Mouse (Mus musculus) midbrain, embryonic 10.5 days (tissue): ENCODE measurements around the gene Spata32. TPM values are rescaled to one million over a fixed set of nuclear protein-coding genes. Genes with fewer than 3 reads are reported as not detected.
A peak's percentile ranks its signal among the peaks of the same experiment; 100 is the strongest.

Experiments
- DNase-seq: peaks from one replicate; pipeline ENCODE4 v3.0.0-alpha.2; 2017; ENCODE audit warnings: low spot score
- H3K27ac ChIP-seq: fragments of 300-500 bp; sonication (generic); replicated peaks from 2 replicates; pipeline ENCODE4 v1.5.1; 2016; ENCODE audit warnings: mild to moderate bottlenecking
- H3K27me3 ChIP-seq: fragments of 300-500 bp; sonication (generic); 2 replicates; pipeline ENCODE4 v1.6.1; 2016; ENCODE audit warnings: low read depth, mild to moderate bottlenecking; ENCODE audit not compliant: poor library complexity, severe bottlenecking
- H3K36me3 ChIP-seq: fragments of 300-500 bp; sonication (generic); 2 replicates; pipeline ENCODE4 v1.6.1; 2016; ENCODE audit warnings: mild to moderate bottlenecking, moderate library complexity
- H3K4me1 ChIP-seq: fragments of 300-500 bp; sonication (generic); 2 replicates; pipeline ENCODE4 v1.6.1; 2016
- H3K4me3 ChIP-seq: fragments of 300-500 bp; sonication (generic); 2 replicates; pipeline ENCODE4 v1.5.1; 2016; ENCODE audit warnings: mild to moderate bottlenecking, moderate library complexity
- H3K9me3 ChIP-seq: fragments of 300-500 bp; sonication (generic); replicated peaks from 2 replicates; pipeline ENCODE4 v1.6.1; 2016; ENCODE audit warnings: mild to moderate bottlenecking
- WGBS: fragments of 180-500 bp; shearing (Covaris S2); methylation state at CpG from one replicate; pipeline ENCODE4 v1.1.7; 2016; 5-methylcytosine and 5-hydroxymethylcytosine counted together
- polyA plus RNA-seq: library from polyadenylated mRNA; unstranded; fragments of >200 nt; fragmentation: Nextera tagmentation; extraction: Ambion mirVana; gene quantifications from 2 replicates; pipeline ENCODE4 v1.2.1, GENCODE M21; 2016

Spata32 gene
- not detected in 2 replicates for polyA plus RNA-seq

GRCm38 (mm10) chr11:103217790-103218516 is at the start of gene Spata32:
Gene Spata32 (minus strand): TSS chr11:103218432.
- H3K27me3 ChIP-seq, result peaks cover 39% of the 10 kb centered on the region
- DNase-seq, result peak; percentile 60
- peaks cover 35% of the 10 kb centered on the region for H3K36me3 ChIP-seq
- peak within 1 kb of the TSS; percentile 73 for H3K27ac ChIP-seq
- H3K4me3 ChIP-seq, result peak within 1 kb of the TSS; percentile 62
- WGBS, result 1% methylated on average over 45 of the region's 45 CpGs
- H3K9me3 ChIP-seq, result 0 out of 2 replicates have a peak, but pooled peaks cover 6% of the 10 kb centered on the region
- peaks cover 12% of the 10 kb centered on the region for H3K4me1 ChIP-seq

DNA sequence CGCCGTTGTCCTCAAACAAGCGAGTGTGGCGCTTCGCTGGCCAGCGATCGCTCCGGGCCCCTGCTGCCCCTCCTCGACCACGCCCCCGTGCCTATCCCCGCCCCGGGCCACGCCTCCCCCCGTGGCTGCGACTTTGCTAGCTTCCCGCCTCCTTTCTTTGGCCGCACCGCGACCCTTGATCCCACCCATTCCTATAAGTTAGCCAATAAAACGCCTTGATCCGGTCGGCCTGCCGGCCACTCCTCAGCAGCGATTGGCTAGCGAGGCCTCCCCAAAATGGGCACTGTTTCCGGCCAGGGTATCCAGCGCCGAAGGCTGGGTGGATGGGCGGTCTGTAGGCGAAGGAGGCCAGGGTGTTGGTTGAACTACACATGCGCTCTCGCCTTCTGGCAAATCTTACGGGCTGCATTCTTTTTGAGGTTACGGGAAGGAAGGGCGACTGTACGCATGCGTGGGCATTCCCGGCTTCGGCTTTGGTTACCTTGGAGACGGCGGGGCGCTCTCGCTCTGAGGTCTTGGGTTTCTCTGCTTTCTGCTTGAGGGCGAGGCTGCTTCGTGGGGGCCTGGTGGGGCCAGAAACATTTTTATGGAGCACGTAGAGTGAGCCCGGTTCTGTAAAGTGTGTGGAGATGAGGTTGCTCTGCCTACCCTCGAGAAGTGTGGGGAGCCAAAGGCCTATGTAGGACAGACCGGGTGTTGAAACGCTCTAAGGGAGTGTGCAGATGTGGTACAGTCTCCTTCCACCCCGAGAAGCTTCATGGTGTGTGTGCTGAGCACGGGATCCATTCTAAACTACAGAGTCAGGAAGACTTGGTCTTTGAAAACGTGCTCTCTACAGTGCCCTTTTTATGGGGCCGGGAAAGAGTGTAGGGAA is 49.4 kb upstream of the Spata32 start, which contains the start of gene Map3k14:
Gene Map3k14 (minus strand): TSS at position 127 of the 874 bp plus-strand sequence.
- Histone ChIP-seq H3K27ac (peak within 1 kb of the TSS; percentile 92), H3K9me3 (no peaks in the 10 kb centered on the region), H3K4me3 (peak within 1 kb of the TSS; percentile 67), H3K36me3 (no peaks in the 10 kb centered on the region), H3K27me3 (no peaks in the 10 kb centered on the region), H3K4me1 (peaks cover 75% of the 10 kb centered on the region)
- WGBS, result 1% methylated on average over 55 of the region's 55 CpGs
- DNase-seq, result peak; percentile 100

DNA sequence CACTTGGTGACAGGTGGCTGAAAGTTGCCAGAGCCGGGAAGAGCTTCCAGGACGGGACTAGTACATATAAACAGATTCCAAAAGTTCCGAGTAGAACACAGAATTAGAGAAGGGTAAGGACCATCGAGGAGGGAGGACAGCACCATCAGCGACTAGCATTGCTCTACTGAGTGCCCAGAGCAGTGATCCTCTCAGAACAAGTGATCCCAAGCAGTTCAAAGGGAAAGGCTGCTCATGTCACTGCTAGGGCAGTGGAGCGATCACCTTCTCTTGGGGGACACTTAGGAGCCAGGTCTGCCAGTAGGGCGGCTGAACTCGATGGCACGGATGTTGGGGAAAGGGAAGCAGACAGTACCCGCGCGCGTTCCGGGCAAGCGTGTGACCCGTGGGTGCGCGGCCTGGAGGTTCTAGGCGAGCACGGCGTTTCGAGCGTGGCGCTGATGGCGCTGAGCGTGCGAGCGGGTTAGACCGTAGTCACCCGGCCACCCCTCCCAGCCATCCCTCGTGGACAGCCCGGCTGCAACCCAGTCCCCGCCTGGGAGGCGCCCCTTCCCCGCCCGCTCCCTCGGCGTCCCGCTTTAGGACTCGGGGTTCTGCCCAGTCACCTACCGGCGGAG is 48.6 kb upstream of the Spata32 start:
- Histone ChIP-seq H3K27me3 (no peaks in the 10 kb centered on the region), H3K4me3 (peak overlapping the region; percentile 67), H3K36me3 (no peaks in the 10 kb centered on the region), H3K4me1 (peaks cover 75% of the 10 kb centered on the region), H3K9me3 (no peaks in the 10 kb centered on the region), H3K27ac (peak overlapping the region; percentile 92)
- no peak for DNase-seq
- WGBS, result 1% methylated on average over 42 of the region's 42 CpGs

GRCm38 (mm10) chr11:103265856-103266255 is 47.6 kb upstream of the Spata32 start:
- no peaks in the 10 kb centered on the region for H3K27me3 ChIP-seq
- DNase-seq, result no peak
- peak overlapping the region; percentile 67 for H3K4me3 ChIP-seq
- WGBS, result 69% methylated on average over 2 of the region's 2 CpGs
- H3K36me3 ChIP-seq, result no peaks in the 10 kb centered on the region
- H3K9me3 ChIP-seq, result no peaks in the 10 kb centered on the region
- H3K4me1 ChIP-seq, result peaks cover 79% of the 10 kb centered on the region
- H3K27ac ChIP-seq, result no peak overlapping the region

GRCm38 (mm10) chr11:103265211-103265610 is 47.0 kb upstream of the Spata32 start:
- peak overlapping the region; percentile 78; the same call in 1 of the 2 replicates for H3K27ac ChIP-seq
- DNase-seq, result no peak
- H3K9me3 ChIP-seq, result no peaks in the 10 kb centered on the region
- H3K27me3 ChIP-seq, result no peaks in the 10 kb centered on the region
- peaks cover 74% of the 10 kb centered on the region for H3K4me1 ChIP-seq
- 44% methylated on average over 7 of the region's 7 CpGs for WGBS
- peak overlapping the region; percentile 67; the same call in 1 of the 2 replicates for H3K4me3 ChIP-seq
- peaks cover 3% of the 10 kb centered on the region; the same call in 1 of the 2 replicates for H3K36me3 ChIP-seq

DNA sequence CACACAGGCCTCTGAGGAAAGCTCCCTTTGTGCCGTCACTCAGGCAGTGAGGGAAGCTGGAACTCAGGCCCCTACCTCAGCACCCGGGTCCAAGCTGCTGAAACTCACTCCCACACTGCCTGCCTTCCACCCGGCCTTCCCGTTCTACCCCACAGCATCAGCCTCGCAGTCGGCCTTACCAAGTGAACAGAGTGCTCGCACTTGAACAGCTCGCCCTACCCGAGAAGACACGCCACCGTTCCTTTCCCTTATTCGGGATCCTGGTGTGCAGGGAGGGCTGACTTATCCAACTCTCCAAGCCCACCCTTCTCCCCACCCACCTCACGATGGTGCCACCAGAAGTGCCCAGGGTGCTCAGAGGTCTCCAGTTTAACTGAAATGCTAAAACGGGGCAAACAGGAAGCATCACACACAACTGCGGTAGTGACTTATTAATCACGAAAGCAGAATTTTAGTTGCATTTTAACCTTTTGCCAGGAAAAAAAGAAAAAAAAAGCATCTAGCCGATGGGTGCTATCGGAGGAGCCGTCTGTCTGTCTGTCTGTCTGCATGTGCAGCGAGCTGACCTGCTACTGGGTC is 46.3 kb upstream of the Spata32 start:
- peak overlapping the region; percentile 67; the same call in 1 of the 2 replicates for H3K4me3 ChIP-seq
- WGBS, result 80% methylated on average over 20 of the region's 20 CpGs
- peak overlapping the region; percentile 78 for H3K27ac ChIP-seq
- peaks cover 3% of the 10 kb centered on the region; the same call in 1 of the 2 replicates for H3K36me3 ChIP-seq
- H3K9me3 ChIP-seq, result no peaks in the 10 kb centered on the region
- H3K4me1 ChIP-seq, result peaks cover 74% of the 10 kb centered on the region
- DNase-seq, result peak; percentile 41
- H3K27me3 ChIP-seq, result no peaks in the 10 kb centered on the region

GRCm38 (mm10) chr11:103263551-103263950 is 45.3 kb upstream of the Spata32 start:
- H3K27ac ChIP-seq, result peak overlapping the region; percentile 78
- H3K9me3 ChIP-seq, result no peaks in the 10 kb centered on the region
- H3K4me3 ChIP-seq, result peak overlapping the region; percentile 67; the same call in 1 of the 2 replicates
- H3K36me3 ChIP-seq, result peaks cover 9% of the 10 kb centered on the region
- H3K27me3 ChIP-seq, result no peaks in the 10 kb centered on the region
- DNase-seq, result peak; percentile 24
- peaks cover 73% of the 10 kb centered on the region for H3K4me1 ChIP-seq
- 52% methylated on average over 10 of the region's 10 CpGs for WGBS

DNA sequence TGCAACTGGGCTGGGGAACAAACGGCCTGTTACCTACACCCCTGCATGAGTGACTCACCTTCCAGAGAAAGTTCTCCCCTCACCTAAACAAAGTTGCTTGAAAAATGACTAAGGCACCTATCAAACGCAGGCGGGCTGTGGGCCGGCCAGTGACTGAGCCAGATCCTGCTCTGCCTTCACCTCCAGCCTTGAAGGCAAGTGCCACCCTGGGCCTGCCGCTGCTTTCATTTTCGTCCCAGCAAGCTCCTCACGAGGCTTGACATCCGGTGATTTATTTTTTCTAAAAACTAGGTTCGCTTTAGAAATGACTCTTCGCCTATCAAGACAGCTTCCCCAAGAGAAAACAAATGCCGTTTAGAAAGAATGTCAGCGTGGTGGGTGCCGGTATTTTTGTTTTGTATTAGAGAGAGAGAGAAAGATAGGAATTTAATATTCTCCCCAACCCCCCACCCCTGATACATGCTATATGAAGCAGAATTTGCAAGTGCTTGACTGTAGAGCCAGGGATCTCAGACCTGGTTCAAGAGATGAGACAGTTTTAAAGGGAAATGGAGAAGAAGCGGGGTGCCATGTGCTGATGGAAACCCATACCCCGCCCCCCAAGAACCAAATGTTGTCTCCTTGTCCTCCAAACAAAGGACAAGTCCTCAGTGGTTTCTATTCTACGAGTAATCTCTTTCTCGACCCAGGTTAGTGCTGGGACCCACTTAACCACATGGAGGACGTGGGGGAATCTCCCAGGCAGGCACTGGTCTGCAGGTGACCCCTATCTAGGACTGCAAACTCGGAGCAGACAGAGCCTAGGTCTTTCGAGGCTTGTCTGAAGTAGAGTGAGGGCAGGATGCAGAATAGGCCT is 44.4 kb upstream of the Spata32 start:
- Histone ChIP-seq H3K27ac (peak overlapping the region; percentile 78), H3K36me3 (peaks cover 9% of the 10 kb centered on the region), H3K4me1 (peaks cover 65% of the 10 kb centered on the region), H3K4me3 (no peak overlapping the region), H3K9me3 (no peaks in the 10 kb centered on the region), H3K27me3 (no peaks in the 10 kb centered on the region)
- 81% methylated on average over 20 of the region's 20 CpGs for WGBS
- no peak for DNase-seq

GRCm38 (mm10) chr11:103261671-103262411 is 43.6 kb upstream of the Spata32 start:
- WGBS, result 89% methylated on average over 7 of the region's 7 CpGs
- Histone ChIP-seq H3K4me1 (peaks cover 62% of the 10 kb centered on the region), H3K4me3 (no peak overlapping the region), H3K27ac (peak overlapping the region; percentile 78; the same call in 1 of the 2 replicates), H3K27me3 (no peaks in the 10 kb centered on the region), H3K9me3 (no peaks in the 10 kb centered on the region), H3K36me3 (peaks cover 9% of the 10 kb centered on the region)
- DNase-seq, result no peak

DNA sequence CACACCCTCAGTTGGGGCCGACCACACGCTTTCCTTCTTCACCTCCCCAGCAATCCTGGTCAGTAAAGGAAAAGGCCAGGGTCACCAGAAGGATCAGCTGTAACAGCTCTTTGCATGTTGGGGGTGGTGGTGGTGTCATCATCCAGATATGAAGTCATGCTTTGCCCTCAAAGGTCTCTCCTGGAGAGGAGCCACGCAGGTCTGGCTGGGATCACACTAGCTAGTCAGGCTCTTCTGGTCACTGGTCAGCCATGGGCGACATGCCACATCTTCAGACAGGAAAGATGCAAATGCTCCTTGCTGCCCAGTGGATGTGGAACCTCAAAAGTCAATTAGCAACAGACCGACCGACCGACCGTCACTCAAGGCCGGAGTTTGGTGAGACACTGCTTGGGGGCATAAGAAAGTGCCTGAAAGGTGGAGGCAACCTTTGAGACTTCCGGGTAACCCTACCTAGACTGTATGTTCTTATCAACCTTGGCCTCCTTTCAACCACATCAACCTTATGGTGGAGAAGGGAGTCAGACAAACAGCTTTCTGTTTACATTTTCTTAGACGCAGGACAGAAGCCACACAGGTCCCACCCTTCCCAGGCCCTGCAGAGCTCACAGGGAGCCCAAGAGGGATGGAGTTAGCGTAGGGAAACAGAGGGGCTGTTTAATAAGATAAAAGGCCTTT is 42.4 kb upstream of the Spata32 start:
- 90% methylated on average over 12 of the region's 12 CpGs for WGBS
- Histone ChIP-seq H3K27ac (no peak overlapping the region), H3K4me1 (peaks cover 50% of the 10 kb centered on the region), H3K27me3 (no peaks in the 10 kb centered on the region), H3K4me3 (no peak overlapping the region), H3K9me3 (no peaks in the 10 kb centered on the region), H3K36me3 (peaks cover 9% of the 10 kb centered on the region)
- DNase-seq, result no peak
